Mouse (Mus musculus) right cerebral cortex, adult 2 months (tissue): ENCODE data around the gene Defb25.

Source experiments
- DNase-seq, 2 experiments: peaks; one replicate each; pipeline ENCODE4 v3.0.0; 2021 to 2022; ENCODE audit warnings: low spot score in 2 of 2

Defb25 gene

GRCm38 (mm10) chr2:152573484-152573883 lies 49.4 kb downstream of the Defb25 start:
- DNase-seq = no peak
